Mouse (Mus musculus) cortical plate, adult 2 months (tissue): ENCODE data around the gene Klhl40.

Source experiments
- CTCF ChIP-seq: fragments of 200-500 bp; IDR thresholded peaks from 2 replicates; pipeline ENCODE4 v1.5.1; 2011; ENCODE audit warnings: mild to moderate bottlenecking, control low read depth, low read length; ENCODE audit not compliant: insufficient read depth; ENCODE audit errors: extremely low read depth
- POLR2A ChIP-seq: fragments of 200-500 bp; IDR thresholded peaks from 2 replicates; pipeline ENCODE4 v1.6.1; 2011; ENCODE audit warnings: mild to moderate bottlenecking, low read length, control low read depth; ENCODE audit not compliant: insufficient read depth; ENCODE audit errors: extremely low read depth

- TF ChIP-seq CTCF: no peak
- 0 out of 2 replicates have a peak, but pooled peaks have one; percentile 6 for TF ChIP-seq POLR2A
Measured at GRCm38 (mm10) chr9:121761091-121761665, 16.2 kb upstream of the Klhl40 start.
